11 mouse cellular contexts compared by ENCODE assay signal in genomic region chr5:55355483-55355882, GRCm38 (mm10).
DNase-seq lines count a peak whose midpoint lies in the region.
"Had no signal": no experiment of that assay in that cellular context is flagged by ENCODE, and none has a peak within 500 bp of the region (broad histone marks: within the 10 kb centered on the region; RNA-seq: fewer than 3 reads in every experiment).

No protein-coding gene starts in this region.

- peak; percentile 9 to 15 for DNase-seq in frontal cortex, postnatal 36 days (ENCODE audit: low spot score in 2 of 2)
- DNase-seq in frontal cortex, postnatal 14 days (ENCODE audit: low spot score in 2 of 2) = no peak
- peak; percentile 18 for DNase-seq in right cerebral cortex, adult 18-20 months
- no peak for DNase-seq in right cerebral cortex, postnatal 14 days
- DNase-seq in embryo, embryonic 9.5 days (ENCODE audit: extremely low spot score) = peak; percentile 6
- DNase-seq in gastrocnemius, postnatal 4 days (ENCODE audit: low spot score in 2 of 2) = no peak
- no peak for DNase-seq in gastrocnemius, adult 18-20 months (ENCODE audit: low spot score)
- no peak for DNase-seq in adrenal gland, adult 8-10 months
- DNase-seq: kidney, postnatal 36 days; lung, postnatal 10 days; thymus, postnatal 14 days had no signal

Comparison
In these comparisons a context has a peak if more than half of its experiments do, and no peak if none do; other contexts are left out.
1. DNase-seq: peak in frontal cortex, postnatal 36 days (2 of 2), right cerebral cortex, adult 18-20 months (single experiment) and embryo, embryonic 9.5 days (single experiment); none in frontal cortex, postnatal 14 days (0 of 2), right cerebral cortex, postnatal 14 days (single experiment), gastrocnemius, postnatal 4 days (0 of 2), gastrocnemius, adult 18-20 months (single experiment) and adrenal gland, adult 8-10 months (single experiment).